Mouse (Mus musculus): ENCODE results near the gene Mafg. TPM values are rescaled to one million over a fixed set of nuclear protein-coding genes. Genes with fewer than 3 reads are reported as not detected.
"Not testable (repeated sequence)": the region's sequence is repeated elsewhere in the genome, so short reads cannot be mapped to it uniquely, and the experiment has no call there.

The Mafg gene
- polyA plus RNA-seq, 1 experiment from 2014 or later = 54.6 TPM

DNA sequence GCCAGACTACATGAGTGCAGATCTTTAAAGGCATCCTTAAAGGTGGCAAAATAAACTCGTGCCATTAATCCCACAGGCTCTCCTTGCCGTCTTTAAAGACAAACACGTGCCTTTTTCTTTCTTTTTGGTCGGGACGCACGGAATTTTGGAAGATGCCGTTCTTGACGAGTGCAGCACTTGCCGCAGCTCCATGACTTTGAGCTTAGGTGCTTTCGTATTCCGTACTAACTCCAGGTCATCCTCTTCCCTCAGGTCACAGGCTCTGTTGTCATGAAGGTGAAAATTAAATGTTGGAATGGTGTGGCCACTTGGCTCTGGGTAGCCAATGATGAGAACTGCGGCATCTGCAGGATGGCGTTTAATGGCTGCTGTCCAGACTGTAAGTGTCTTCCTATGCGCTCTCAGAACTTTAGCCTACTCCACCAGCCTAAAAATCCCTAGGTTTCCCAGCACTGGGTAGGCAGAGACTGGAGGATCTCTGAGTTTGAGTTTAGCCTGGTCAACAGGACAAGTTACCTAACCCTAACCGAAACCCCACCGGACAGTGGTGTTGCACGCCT lies 34.3 kb downstream of the Mafg start:
- ChIA-PET CTCF (no interaction called here), POLR2A (interaction anchor here (0.6 to 0.9 kb wide), 2 partner anchors 11 to 32 kb away, joined by 3 read pairs; no protein-coding TSS in a partner anchor)
- DNase-seq (ENCODE audit: low read depth, low spot score) (no peak), ATAC-seq (no peak)
- no peak for TF ChIP-seq CTCF (IDR thresholded peaks at IDR 0.05)
- no peaks in the 10 kb centered on the region for H3K27me3 ChIP-seq
- in situ Hi-C loops (cut with MboI; ENCODE audit: low pct_unique_long_range_greater_than_20kb) = no loop called here

DNA sequence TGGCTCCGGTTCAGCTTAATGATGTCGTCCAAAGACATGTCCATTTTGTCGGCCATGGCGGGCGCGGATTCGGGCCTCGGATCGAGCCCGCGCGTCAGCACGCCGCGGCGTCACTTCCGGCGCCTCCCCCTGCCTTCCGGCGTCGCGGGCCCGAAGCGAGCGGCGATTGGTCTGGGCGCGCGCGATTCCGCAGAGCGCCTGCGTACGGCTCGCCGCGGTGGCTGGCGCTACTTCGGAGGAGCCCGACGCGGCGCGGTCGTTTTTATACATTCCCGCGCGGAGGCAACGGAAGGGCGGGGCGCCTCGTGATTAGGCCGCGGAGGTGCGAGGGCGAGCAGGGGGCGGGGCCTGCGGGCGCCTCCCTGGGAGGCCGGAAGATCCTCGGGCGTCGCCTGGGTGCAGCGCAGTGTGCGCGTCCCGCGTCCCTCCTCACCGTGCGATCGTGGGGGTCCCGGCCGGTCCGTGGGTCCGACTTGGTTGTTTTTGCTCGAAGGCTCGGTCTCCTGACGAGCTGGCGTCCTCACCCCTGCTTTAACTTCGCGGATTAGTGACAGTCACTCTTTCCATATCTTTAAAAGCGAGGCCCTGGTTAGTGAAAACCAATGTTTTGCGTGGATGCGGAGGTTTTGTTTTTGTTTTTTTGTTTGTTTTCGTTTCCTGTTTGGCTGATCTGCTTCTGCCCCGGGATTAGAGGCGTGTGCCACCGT lies 35.0 kb downstream of the Mafg start, which contains the start of the genes Alyref and Anapc11:
TSS of gene Alyref (minus strand) at position 83 of the 707 bp plus-strand sequence.
TSS of gene Anapc11 (plus strand) at position 139 of the 707 bp plus-strand sequence.
- in situ Hi-C loops (cut with MboI; ENCODE audit: low pct_unique_long_range_greater_than_20kb) = no loop called here
- DNase-seq (ENCODE audit: low read depth, low spot score) (peak; percentile 72), ATAC-seq (peak; percentile 92)
- no peaks in the 10 kb centered on the region for H3K27me3 ChIP-seq
- ChIA-PET CTCF (interaction anchor here (1.3 kb wide), 1 partner anchor 16 kb away, joined by 3 read pairs; no protein-coding TSS in a partner anchor), POLR2A (interaction anchor here (0.6 to 0.9 kb wide), 2 partner anchors 10 to 32 kb away, joined by 3 read pairs; no protein-coding TSS in a partner anchor)
- TF ChIP-seq CTCF (IDR thresholded peaks at IDR 0.05) = no peak

DNA sequence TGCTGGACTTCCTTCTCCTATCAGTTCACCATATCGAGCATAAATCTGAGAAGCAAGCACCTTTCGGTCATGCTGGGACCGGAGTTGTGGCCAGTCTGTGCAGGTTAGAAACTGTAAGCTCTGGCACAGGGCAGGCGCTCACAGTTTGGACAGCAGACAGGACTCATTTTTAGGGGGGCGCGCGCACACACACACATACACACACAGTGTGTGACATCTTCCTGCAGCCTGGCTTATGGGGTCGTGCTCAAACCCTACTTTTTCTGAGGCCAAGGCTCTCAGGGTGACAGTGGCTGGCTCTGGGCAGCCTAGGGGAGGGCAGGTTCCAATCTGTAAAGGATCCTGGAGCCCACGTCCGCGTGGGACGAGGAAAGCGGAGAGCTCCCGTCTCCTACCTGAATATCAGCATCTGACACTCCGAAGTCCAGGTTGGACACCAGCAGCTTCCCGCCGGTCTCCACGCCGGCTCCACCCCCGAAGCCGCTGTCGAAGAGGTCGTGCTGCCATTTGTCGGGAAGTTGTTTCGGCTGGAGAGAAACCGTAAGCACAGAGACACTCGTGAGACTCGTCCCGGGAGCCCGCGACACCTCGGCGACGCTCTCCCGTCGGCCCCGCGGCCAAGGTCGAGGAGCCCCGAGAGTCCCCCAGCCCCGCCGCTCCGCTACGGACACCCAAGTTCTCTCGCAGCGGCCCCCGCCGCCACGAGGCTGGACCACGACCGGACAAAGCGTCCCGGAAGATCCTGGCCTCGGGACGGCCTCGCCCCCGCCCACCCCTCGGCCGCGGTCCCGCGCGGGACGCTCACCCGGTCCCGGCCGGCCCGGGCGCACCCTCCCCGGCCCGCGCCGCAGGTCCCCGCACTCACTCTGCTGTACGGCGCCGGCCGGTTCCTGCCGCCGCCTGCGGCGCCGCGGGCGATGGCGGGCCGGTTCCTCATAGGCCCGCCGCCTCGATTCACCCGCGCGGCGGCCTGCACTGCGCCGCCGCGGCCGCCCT lies 35.9 kb downstream of the Mafg start:
- ATAC-seq (peak; percentile 22), DNase-seq (ENCODE audit: low read depth, low spot score) (no peak)
- CTCF ChIA-PET = interaction anchor here (1.3 kb wide), 1 partner anchor 15 kb away, joined by 3 read pairs; no protein-coding TSS in a partner anchor
- H3K27me3 ChIP-seq = no peaks in the 10 kb centered on the region
- POLR2A ChIA-PET = interaction anchor here (0.6 to 1.1 kb wide), 3 partner anchors 17 to 114 kb away, joined by 3 read pairs; partner anchors contain the start of gene Mrpl12
- no peak for TF ChIP-seq CTCF (IDR thresholded peaks at IDR 0.05)
- in situ Hi-C loops (cut with MboI; ENCODE audit: low pct_unique_long_range_greater_than_20kb) = no loop called here

DNA sequence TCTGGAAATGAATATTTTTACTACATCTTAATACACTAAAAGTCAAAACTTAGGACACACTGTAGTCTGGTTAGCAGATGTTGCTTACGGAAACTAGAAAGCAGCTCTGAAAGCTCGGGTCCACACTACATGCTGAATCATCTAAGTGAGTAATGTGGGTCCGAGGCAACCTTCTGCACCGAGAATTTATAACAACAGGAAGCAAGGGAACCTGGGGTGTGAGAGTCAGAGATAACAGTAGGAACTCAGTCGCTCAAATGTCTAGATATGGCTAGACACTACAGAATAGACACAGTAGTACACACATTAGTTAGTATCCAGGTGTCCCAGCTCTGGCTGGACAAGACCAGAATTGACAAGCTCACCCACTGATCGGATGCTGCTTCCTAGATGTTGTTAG lies 44.9 kb downstream of the Mafg start:
- in situ Hi-C loops (cut with MboI; ENCODE audit: low pct_unique_long_range_greater_than_20kb) = no loop called here
- ATAC-seq (no peak), DNase-seq (ENCODE audit: low read depth, low spot score) (no peak)
- no peak for TF ChIP-seq CTCF (IDR thresholded peaks at IDR 0.05)
- ChIA-PET CTCF (no interaction called here), POLR2A (interaction anchor here (0.8 to 1.4 kb wide), 3 partner anchors 10 to 84 kb away, joined by 3 read pairs; partner anchors contain the start of genes Anapc11, Aspscr1 and P4hb)
- H3K27me3 ChIP-seq = no peaks in the 10 kb centered on the region

DNA sequence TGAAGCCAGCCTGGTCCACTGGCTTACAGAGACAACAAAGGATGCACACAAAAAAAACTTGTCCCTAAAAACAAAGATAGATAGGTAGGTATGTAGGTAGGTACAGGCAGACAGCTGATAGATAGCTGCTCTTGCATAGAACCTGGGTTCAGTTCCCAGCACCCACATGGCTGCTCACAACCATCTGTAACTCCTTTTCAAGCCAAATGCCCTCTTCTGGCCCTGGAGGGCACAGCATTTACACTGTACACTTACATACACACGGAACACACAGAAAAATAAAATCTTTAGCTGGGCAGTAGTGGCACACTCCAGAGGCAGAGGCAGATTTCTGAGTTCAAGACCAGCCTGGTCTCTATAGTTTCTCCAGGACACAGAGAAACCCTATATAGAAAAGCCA lies 49.5 kb downstream of the Mafg start:
- TF ChIP-seq CTCF (IDR thresholded peaks at IDR 0.05) = no peak
- DNase-seq (ENCODE audit: low read depth, low spot score) (no peak), ATAC-seq (no peak)
- POLR2A ChIA-PET = interaction anchor here (0.6 kb wide), 1 partner anchor 9 kb away, joined by 8 read pairs; no protein-coding TSS in a partner anchor
- in situ Hi-C loops (cut with MboI; ENCODE audit: low pct_unique_long_range_greater_than_20kb) = no loop called here
- no peaks in the 10 kb centered on the region for H3K27me3 ChIP-seq
- CTCF ChIA-PET = interaction anchor here (0.7 to 1.1 kb wide), 3 partner anchors 9 to 70 kb away, joined by 3 read pairs; no protein-coding TSS in a partner anchor

DNA sequence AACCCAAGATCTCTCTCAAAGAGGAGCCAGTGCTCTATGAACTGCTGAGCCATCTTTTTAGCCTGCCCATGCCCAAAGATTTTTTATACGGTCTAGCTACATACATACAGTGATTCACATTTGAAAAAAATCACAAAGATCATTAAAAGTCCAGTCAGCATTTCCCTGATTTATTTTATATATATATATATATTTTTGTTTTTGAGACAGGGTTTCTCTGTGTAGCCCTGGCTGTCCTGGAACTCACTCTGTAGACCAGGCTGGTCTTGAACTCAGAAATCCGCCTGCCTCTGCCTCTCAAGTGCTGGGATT lies 50.5 kb downstream of the Mafg start:
- in situ Hi-C loops (cut with MboI; ENCODE audit: low pct_unique_long_range_greater_than_20kb); H3K27me3 ChIP-seq; DNase-seq (ENCODE audit: low read depth, low spot score); ATAC-seq: not testable (repeated sequence)
- ChIA-PET CTCF (interaction anchor here (1.0 to 1.7 kb wide), 5 partner anchors 9 to 94 kb away, joined by 3 to 7 read pairs (median 4); partner anchors contain the start of gene P4hb), POLR2A (interaction anchor here (0.6 to 0.9 kb wide), 3 partner anchors 11 to 42 kb away, joined by 3 to 5 read pairs (median 5); no protein-coding TSS in a partner anchor)

DNA sequence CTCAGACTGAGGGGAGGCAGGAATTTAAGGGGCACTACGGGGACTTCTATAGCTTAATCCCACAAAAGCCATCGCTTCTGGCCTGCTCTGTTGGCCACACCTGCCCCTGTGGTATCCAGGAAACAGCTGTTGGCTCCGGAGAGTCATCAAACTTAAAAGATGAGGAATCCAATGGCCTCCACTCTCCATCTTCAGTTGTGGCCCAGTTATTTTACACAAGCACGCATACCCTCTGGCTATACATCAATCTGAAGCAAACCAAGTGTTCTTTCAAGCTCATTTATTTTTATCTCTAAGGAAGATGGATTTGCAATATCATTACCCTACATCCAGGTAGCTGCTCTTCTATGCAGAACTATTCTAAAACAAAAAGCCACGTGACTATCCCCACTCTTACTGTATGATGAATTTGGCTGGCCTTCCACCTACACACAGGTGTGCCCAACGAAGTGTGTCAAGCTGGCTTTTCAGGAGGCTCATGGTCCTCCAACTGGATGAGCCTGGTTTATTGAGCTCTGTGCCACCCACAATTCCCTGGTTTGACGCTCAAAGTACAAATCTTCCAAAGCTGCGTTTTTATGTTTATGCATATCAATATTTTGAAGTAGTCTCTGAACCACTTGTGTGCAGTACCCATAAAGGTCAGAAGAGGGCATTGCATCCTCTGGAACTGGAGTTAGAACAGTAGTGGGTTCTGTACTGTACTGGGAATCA lies 51.0 kb downstream of the Mafg start:
- DNase-seq (ENCODE audit: low read depth, low spot score) (no peak), ATAC-seq (no peak)
- ChIA-PET POLR2A (interaction anchor here (0.6 to 1.1 kb wide), 5 partner anchors 12 to 129 kb away, joined by 3 to 5 read pairs (median 4); no protein-coding TSS in a partner anchor), CTCF (interaction anchor here (0.7 to 1.7 kb wide), 9 partner anchors 8 to 207 kb away, joined by 3 to 7 read pairs (median 3); partner anchors contain the start of genes Alyref, P4hb and Pcyt2)
- in situ Hi-C loops (cut with MboI; ENCODE audit: low pct_unique_long_range_greater_than_20kb) = no loop called here
- no peak for TF ChIP-seq CTCF (IDR thresholded peaks at IDR 0.05)
- H3K27me3 ChIP-seq = no peaks in the 10 kb centered on the region

DNA sequence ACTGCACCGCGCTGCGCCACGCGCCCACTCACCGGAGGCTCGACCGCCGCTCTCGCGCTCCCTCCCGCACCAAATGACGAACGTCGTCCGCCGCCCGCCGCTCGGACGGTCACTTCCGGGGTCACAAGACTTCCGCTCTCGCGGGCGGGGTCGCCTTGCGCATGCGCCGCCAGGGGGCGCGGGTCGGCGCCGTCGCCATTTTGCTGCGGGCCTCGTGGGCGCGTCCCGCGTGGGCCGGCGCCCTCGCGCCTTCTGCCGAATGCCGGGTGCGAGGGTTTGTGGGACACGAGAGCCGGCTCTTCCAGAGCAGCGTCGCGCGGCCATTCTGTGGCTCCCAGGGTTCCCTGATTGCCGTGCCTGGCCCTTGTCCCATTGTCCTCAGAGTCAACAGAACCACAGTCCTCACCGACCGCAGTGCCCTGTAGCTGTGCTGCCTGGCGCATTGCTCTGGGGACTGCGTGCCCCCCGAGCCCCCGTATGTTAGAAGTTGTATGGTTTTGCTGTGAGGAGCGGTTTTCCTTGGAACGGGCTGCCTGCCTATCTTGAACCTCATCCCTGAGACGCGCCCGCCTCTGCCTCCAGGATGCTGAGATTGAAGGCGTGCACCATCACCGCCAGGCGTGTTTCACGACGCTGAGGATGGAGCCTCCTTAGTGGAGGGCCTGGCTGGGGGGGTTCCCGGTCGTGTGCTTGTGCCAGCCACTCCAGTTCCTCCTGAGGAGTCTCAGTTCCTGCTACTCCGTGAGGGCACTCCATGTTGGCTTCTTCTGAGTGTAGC lies 51.7 kb downstream of the Mafg start, which contains the start of gene Arhgdia:
TSS of gene Arhgdia (minus strand) at position 135 of the 778 bp plus-strand sequence.
- in situ Hi-C loops (cut with MboI; ENCODE audit: low pct_unique_long_range_greater_than_20kb) = no loop called here
- peak; percentile 14 for ATAC-seq
- TF ChIP-seq CTCF (IDR thresholded peaks at IDR 0.05) = no peak
- ChIA-PET POLR2A (interaction anchor here (0.6 to 1.1 kb wide), 4 partner anchors 35 to 874 kb away, joined by 3 to 4 read pairs (median 3); no protein-coding TSS in a partner anchor), CTCF (interaction anchor here (0.9 to 1.7 kb wide), 7 partner anchors 8 to 92 kb away, joined by 3 to 7 read pairs (median 3); partner anchors contain the start of genes Alyref, P4hb and Pcyt2)
- no peaks in the 10 kb centered on the region for H3K27me3 ChIP-seq
- DNase-seq (ENCODE audit: low read depth, low spot score) = no peak

Data from Patski (cell line).